Mouse (Mus musculus): ENCODE measurements around the gene Pld2.

- TF ChIP-seq CTCF (IDR thresholded peaks at IDR 0.05; ENCODE audit: low read depth, low read length) (no peak), POLR2A (IDR thresholded peaks at IDR 0.05; ENCODE audit: extremely low read depth, insufficient read depth, low read length) (no peak)
Measured at GRCm38 (mm10) chr11:70511825-70512224, 28.0 kb upstream of the Pld2 start.
